Mouse (Mus musculus) brain, embryonic 14.5 days (tissue): ENCODE results near the gene Bub3. TPM values are rescaled to one million over a fixed set of nuclear protein-coding genes. Genes with fewer than 3 reads are reported as not detected.
A peak's percentile ranks its signal among the peaks of the same experiment; 100 is the strongest.

Experiments used
- DNase-seq: peaks from one replicate; pipeline ENCODE4 v3.0.0-alpha.2; 2011; ENCODE audit warnings: low read depth
- CTCF ChIP-seq: fragments of 200-500 bp; IDR thresholded peaks from 2 replicates; pipeline ENCODE4 v1.5.1; 2012; ENCODE audit warnings: inconsistent platforms, mild to moderate bottlenecking, moderate library complexity, borderline replicate concordance; ENCODE audit not compliant: insufficient read depth, insufficient read length; ENCODE audit errors: extremely low read depth
- POLR2A ChIP-seq: fragments of 200-500 bp; IDR thresholded peaks from 2 replicates; pipeline ENCODE4 v1.6.1; 2012; ENCODE audit warnings: mild to moderate bottlenecking, inconsistent platforms, borderline replicate concordance; ENCODE audit not compliant: poor library complexity, insufficient read depth, insufficient read length, severe bottlenecking; ENCODE audit errors: extremely low read depth
- polyA plus RNA-seq: library from polyadenylated mRNA; depleted of rRNA; stranded (reverse); fragments of >200 nt; gene quantifications from 2 replicates; pipeline ENCODE4 v1.2.3, GENCODE M21; 2012; rRNA removed

Bub3 gene
- 147 and 194 TPM in 2 replicates for polyA plus RNA-seq

DNA sequence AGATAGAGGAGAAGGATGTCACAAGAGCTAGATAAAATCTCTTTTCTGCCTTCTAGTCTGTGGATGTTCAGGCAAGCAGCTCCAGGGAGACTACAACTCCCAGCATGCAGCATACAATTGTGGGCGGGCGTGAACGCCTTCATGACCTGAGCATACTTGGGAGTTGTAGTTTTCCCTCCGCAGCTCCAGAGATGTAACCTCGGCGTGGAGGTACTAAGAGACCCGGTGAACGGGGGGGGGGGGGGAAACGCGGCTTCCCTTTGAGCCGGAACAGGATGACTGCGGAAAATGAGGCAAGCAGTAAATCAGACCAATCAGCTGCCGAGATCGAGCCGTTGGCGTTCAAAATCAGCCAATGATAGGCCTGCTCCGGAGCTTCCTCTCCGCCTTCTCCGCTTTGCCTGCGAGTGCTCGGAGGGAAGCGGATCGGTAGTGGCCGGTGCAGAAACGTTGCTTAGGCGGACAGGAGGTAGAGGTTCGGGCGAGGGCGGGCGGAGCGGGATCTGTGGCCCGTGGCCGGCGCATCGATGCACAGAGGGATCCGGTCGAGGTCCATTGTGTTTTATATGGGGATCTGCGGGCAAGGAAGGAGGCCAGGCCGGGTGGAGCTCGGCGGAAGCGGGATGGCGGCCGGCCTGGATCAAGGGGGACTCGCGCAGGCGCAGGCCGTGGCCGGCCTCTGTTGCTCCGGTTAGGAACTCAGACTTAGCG is at the start of gene Bub3:
Gene Bub3, plus strand, starts transcription at position 237 of the 711 bp plus-strand sequence.
- peak; percentile 99 for DNase-seq
- TF ChIP-seq CTCF (no peak), POLR2A (peak; percentile 64; the same call in 1 of the 2 replicates)

DNA sequence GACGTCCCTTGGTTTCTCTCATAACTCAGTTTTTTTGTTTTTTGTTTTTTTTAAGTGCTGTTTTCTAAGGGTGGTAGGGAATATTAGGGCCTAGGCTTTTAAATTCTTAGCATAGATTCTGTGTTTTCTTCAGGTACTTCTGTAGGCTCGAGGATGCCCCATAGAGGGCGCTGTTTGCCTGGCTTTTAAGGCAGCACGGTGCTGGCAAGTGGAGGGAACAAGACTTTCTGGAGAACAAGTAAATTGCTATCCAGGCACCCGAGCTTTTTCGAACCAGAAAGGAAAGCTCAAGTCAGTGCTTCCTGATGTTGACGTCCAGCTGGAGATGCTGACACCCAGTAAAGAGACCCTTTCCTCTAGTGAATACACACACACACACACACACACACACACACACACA is 20.0 kb upstream of the Bub3 start:
- DNase-seq, result peak; percentile 94
- TF ChIP-seq POLR2A (no peak), CTCF (peak; percentile 92)

DNA sequence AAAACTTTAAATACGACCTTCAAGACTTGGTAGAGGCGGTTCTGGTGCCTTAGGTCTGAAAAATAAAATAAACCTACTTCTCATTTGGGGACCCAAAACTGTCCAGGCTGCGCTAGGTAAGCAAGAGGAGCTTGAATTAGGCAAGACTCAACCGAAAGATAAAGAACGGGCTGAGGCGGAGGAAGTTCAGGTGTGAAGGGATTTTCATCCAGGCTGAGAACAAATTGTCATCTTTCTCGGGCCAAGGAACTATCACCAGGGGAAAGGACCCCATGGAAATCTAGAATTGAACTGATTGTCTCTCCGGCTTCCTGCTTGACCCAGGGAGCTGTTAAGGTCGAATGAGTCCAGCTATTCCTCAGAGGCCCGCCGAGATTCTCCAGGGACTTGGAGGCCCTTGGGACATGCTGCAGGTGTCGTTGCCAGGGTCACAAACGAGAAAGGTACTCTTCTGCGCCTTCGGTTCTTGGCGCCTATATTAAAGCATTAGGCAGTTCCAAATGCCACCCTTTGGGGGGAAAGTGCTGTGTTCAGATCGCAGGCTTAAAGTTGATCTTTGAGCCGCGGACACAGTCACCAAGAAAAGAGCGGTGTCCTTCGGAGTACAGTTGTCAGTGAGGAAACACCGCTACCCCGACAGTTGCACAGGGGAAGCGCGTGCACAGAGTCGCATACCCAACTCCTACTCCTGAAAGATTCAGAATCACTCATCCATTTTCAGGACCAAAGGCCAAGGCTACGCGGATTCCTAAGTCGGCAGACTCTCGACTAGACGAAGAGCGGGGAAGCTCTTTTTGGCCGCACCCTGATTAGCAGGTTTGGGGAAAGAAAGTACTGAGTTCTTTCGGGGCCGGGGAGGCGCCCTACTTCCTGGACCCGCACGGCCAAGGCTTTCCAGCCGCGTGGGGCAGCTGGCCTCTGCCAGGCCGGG is 18.6 kb upstream of the Bub3 start:
- TF ChIP-seq POLR2A (no peak), CTCF (no peak)
- peak; percentile 22 for DNase-seq

DNA sequence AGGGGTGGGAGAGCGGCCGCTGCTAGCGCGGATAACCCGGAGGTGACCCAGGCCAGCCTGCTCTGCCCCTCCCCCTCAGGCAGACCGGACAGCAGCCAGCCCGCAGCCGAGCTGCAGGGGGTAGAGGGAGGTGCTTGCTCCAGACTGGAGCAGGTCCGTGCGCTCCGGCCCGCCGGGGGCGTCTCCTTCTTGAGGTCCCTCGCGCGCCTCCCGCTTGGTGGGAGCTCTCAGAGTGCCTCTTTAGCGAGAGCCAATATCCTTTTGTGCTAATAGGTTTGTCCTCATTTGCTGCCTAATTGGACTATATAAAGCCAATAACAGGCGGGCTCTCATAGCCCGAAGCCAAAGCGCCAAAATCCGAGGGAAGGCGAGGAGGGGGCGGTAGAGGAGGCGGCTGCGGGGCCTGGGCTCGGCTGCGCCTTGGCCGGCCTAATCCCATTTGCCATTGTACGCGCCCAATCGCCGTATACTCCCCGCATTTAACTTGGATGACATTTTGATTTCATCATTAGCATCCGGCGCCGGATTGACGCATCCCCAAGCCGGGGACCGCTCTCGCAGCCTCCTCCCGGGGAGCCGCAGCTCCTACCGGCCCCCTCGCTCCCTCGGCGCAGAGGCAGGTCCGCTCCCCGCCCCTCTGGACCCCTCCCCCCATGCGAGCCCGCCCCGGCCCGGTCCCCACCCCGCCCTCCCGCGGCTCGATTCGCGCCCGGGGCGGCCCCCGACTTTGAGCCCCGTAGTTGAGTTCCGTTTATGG is 17.7 kb upstream of the Bub3 start, which contains the start of gene Hmx3:
Gene Hmx3, plus strand, starts transcription at position 753 of the 757 bp plus-strand sequence.
- no peak for TF ChIP-seq POLR2A
- TF ChIP-seq CTCF, result no peak
- DNase-seq, result peak; percentile 79

DNA sequence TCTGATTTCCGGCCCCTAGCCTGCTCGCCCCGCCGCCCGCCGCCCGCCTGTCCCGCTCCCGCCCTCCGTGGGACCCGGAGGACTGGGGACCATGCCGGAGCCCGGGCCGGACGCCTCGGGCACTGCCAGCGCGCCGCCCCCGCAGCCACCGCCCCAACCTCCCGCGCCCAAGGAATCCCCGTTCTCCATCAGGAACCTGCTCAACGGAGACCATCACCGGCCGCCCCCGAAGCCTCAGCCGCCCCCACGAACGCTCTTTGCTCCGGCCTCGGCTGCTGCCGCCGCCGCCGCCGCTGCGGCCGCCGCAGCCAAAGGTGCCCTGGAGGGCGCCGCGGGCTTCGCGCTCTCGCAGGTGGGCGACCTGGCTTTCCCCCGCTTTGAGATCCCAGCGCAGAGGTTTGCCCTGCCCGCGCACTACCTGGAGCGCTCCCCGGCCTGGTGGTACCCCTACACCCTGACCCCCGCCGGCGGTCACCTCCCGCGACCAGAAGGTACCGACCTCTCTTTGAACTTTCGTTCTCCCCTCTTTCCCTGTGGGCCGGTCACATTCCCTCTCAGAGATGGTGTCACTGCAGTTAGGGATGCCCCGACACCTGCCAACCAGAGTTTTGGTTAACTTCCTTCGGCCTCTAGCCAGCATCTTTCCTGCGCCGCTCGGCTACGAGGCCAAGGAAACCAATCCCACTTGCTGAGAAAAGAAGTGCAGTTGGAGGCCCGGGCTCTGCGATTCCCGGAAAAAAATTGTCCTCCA is 17.0 kb upstream of the Bub3 start:
- no peak for TF ChIP-seq CTCF
- TF ChIP-seq POLR2A, result no peak
- DNase-seq, result peak; percentile 32

DNA sequence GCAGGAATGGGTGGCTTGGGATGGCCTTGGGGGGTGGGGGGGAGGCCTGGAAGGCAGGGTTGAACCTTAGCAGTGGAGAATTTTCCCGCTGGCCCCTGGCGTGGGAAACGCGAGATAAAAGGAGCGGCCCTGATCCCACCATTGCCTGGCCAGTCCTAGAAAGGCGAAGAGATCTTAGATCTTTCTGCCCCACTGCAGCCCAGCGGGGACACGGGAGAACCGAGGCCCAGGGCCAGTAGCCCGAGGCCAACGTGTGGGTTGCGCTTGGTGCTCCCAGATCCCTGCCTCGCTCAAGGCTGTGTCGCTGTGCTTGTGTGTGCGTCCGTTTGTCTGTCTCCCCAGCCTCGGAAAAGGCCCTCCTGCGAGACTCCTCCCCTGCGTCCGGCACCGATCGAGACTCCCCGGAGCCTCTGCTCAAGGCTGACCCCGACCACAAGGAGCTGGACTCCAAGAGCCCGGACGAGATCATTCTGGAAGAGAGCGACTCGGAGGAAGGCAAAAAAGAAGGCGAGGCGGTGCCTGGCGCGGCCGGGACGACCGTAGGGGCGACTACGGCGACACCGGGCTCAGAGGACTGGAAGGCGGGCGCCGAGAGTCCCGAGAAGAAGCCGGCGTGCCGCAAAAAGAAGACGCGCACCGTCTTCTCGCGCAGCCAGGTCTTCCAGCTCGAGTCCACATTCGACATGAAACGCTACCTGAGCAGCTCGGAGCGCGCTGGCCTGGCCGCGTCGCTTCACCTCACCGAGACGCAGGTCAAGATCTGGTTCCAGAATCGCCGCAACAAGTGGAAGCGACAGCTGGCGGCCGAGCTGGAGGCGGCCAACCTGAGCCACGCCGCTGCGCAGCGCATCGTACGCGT is 16.2 kb upstream of the Bub3 start:
- no peak for TF ChIP-seq POLR2A
- TF ChIP-seq CTCF, result no peak
- DNase-seq, result peak; percentile 33

DNA sequence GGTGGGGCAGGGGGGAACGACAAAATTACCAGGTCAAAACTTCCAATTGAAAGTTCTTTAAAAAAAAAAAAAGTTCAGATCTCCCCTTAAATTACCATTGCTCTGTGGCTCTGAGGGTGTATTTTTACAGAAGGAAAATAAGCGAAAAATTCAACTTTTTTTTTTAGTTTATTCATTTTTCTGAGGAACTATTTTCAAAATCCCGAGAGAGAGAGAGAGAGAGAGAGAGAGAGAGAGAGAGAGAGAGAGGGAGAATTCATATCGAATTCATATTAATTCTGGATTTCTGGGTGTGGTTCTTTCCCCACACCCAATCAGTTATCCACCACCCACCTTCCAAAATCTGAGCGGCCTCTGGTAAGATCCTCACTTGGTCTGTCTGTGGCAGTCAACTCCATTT is 15.2 kb upstream of the Bub3 start:
- TF ChIP-seq CTCF (no peak), POLR2A (no peak)

DNA sequence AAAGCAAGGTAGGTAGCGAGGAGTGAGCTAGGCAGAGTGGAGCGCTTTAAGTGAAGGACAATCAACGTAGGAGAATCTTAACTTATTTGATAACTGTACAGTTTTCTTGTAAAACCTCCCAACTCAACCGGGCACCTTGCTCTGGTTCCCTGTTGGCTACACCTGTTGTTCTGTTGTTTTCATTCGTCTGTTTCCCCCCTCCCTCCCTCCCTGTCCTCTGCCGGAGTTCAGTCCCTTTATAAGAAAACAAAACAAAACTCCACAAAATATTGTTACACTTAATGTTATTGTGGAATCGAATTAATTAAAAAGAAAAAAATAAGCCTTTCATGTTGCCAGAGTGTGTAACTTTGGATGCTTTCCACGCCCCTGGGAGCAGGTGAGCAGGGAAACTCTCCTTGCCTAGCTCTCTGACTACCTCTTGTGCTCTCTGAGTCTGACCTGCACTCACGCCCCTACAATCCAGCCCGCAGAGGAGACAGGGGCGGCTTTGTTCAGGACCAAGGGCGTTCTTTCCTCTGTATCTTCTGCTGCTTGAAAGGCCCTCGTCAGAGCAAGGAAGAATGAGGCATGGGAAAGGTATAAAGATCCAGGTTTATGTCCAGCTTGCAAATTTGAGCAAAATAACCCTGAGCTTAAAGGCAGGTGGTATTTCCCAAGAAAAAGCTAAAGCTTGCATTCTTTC is 14.2 kb upstream of the Bub3 start:
- no peak for TF ChIP-seq CTCF
- TF ChIP-seq POLR2A, result no peak
- no peak for DNase-seq

More for the DNA sequence above, 15.2 kb upstream of the Bub3 start:
- no peak for DNase-seq

DNA sequence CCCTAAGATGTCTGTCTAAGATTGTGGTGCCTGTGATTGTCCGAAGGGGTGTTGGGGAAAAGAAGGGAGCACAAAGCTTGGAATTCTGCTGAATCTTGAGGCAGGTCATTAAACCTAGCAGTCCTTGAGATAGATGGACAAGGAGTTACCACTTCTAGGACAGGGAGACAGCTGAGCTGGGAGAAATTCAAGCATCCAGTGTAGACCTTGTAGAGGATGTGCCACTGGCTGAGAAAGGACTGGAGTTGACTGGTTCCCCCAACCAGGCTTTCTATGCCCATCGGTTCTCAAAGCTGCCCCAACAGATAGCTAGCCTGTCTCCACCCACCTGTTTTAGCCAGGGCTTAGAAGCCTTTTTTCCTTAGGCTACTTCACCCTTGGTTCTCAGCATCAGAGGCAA is 13.6 kb upstream of the Bub3 start:
- no peak for DNase-seq

More for the DNA sequence above, 13.6 kb upstream of the Bub3 start:
- TF ChIP-seq POLR2A (no peak), CTCF (no peak)
